Mouse (Mus musculus) layer of hippocampus, adult 18-20 months (tissue): Measurements from ENCODE around the gene Pcsk5. TPM values are rescaled to one million over a fixed set of nuclear protein-coding genes. Genes with fewer than 3 reads are reported as not detected.
A peak's percentile ranks its signal among the peaks of the same experiment; 100 is the strongest.

Source experiments
- DNase-seq, 2 experiments: peaks; one replicate each; pipeline ENCODE4 v3.0.0; 2022; ENCODE audit warnings: low spot score in 2 of 2
- total RNA-seq, 2 experiments: library from RNA; stranded (reverse); gene quantifications; 2 replicates each; pipeline ENCODE4 v1.2.3; 2021

Pcsk5 gene
- total RNA-seq, 2 experiments from 2014 or later, result 10.6 to 12.3 TPM

DNA sequence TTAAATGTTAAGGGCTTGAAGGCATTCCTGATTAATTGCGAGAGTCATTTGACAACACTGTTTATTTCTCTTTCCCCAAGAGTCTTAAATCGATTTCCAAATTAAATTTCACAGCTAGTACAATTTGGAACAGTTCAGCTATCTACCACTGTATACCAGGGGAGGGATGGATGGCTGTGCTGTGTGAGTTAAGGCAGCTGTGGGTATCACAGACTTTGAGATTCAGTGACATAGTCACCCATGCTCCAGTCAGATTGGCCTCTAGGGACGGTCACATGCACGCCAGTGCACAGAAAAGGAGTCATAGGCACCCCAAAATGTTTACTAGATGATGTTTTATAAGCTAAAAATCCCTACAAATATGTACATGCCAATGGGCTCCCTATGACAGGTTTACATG is 260.0 kb downstream of the Pcsk5 start:
- no peak for DNase-seq

GRCm38 (mm10) chr19:17574564-17574963 is 262.9 kb downstream of the Pcsk5 start:
- DNase-seq, result no peak

DNA sequence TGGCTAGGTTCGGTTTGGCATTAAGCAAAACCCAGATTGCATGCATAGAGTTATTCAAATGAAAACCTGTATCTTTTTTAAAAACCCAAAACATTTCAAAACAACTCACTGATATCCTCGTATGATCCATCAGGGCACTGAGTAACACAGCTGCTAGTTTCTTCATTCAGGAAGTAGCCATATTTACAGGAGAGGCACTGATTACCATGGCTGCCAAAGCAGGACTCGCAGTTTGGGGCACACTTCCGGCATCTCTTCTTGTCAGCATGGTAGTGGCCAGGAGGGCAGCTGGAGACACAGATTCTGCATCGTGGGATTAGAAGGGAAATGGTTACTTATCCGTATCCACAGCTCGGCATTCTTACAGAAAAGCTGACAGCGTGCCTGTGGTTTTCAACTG is 265.1 kb downstream of the Pcsk5 start:
- peak in 1 of 2 experiments; percentile 17 for DNase-seq

DNA sequence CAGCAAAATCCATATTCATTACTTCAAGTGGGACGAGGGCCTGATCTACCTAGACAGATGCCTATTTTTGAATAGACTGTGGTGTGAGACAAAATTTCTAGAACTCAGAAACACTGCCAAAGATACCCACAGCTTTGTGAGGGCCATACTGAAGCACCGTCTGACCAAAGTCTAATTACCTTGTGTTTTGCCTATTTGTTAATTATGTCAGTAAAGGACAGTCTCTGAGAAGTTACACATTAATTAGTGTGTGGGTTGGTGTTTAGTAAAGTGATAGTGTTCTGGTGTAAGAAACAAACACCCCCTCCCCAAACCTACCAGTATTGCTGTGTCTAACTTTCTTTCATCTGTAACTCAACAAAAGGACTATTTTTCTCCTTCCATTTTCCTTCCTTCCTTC is 266.5 kb downstream of the Pcsk5 start:
- DNase-seq, result no peak

- DNase-seq, result no peak
These were observed 270.2 kb downstream of the Pcsk5 start for GRCm38 (mm10) chr19:17567264-17567663.

DNA sequence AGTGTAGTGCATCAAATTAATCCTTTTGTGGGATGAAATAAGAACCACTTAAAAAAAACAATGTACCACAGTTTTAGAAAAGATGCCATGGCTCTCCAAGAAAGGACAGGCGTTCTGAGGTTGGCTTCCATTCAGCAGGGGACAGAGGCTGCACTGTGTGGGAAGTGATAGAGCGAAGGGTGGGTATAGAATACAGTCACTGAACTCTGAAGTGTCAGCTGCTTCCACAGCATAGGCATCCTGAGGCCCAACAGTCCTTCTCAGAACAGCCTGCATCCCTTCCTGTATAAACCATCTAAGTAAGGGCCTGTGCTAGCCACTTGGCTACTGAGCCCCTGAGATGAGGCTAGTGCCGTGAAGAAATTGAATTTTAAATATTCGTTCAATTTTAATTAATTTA is 271.3 kb downstream of the Pcsk5 start:
- DNase-seq, result no peak

DNA sequence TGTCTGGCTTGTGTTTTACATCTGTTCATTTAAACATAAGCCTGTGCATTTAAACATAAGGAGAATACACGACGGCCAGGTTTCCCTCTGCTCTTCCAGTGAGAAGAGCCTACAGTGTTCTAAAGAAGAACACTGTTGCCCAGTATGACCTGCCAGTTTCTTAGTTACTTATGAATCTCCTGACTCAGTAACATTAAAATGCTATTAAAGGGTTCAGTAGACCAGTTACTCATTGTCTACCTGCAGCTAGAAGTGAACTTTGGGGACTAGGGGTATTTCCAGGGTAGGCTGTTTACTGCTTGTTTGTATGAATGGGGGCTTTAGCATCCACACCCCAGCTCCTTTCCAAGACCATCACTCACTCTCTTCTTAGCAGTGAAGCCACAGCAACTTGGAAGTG is 278.7 kb downstream of the Pcsk5 start:
- DNase-seq, result no peak

DNA sequence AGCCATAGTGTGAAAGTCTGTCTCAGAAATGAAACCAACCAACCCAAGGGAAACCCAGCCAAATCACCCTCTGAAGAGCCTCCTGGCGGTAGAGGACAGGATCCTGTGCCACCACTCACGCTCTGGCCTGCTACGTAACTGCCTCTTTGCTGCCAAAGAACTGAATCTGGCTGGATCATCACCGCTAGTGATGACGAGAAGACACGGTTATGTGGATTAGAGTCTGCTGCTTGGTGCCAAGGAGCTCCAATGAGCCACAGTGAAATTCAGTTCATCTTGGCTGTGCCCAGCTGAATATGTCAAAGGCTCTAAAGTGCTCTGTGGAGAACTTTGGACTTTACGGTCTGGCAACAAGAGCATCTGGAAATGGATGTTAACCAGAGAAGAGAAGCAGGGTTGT is 282.3 kb downstream of the Pcsk5 start:
- no peak for DNase-seq

- no peak for DNase-seq
These were observed 282.9 kb downstream of the Pcsk5 start for GRCm38 (mm10) chr19:17554571-17554970.

GRCm38 (mm10) chr19:17553396-17554100 is 283.9 kb downstream of the Pcsk5 start:
- DNase-seq, result no peak

GRCm38 (mm10) chr19:17528746-17529532 is 308.5 kb downstream of the Pcsk5 start:
- no peak for DNase-seq

- no peak for DNase-seq
These were observed 311.9 kb downstream of the Pcsk5 start for GRCm38 (mm10) chr19:17525558-17525957.

DNA sequence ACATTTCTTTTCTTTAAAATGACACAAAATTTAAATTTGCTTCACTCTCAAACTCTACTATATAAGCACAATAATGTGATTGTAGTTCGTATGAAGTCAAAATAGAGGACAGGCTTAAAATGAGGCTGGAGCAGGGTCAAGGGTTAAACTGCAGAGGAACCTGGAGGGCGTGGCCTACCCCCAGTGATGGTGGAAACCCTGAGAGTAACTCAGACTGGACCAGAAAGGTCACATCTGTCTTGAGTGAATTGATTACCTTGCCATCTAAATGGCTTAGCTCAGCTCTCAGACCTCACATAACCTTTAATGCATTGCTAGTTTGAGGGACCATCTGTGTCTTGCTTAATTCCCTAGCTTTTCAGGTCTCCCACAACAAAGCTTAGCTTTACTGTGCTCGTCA is 323.0 kb downstream of the Pcsk5 start:
- DNase-seq, result no peak

DNA sequence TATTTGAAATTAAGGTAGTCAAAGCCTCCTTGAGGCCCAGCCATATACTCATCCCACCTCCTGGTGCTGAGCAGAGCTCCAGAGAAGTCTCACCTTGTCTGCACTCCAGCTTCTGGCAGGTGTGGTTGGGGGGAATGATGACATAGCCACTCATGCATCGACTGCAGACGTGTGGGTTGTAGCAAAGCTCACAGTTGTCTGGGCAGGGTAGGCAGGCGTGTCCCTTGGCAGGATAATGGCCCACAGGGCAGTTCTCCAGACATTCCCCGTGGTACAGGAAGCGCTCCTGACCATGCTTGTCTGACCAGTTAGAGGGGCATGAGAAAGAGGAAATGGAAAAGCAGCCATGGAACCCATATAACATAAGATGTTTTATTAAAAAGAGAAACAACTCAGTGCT is 326.1 kb downstream of the Pcsk5 start:
- no peak for DNase-seq

- no peak for DNase-seq
These were observed 333.2 kb downstream of the Pcsk5 start for GRCm38 (mm10) chr19:17504212-17504611.

DNA sequence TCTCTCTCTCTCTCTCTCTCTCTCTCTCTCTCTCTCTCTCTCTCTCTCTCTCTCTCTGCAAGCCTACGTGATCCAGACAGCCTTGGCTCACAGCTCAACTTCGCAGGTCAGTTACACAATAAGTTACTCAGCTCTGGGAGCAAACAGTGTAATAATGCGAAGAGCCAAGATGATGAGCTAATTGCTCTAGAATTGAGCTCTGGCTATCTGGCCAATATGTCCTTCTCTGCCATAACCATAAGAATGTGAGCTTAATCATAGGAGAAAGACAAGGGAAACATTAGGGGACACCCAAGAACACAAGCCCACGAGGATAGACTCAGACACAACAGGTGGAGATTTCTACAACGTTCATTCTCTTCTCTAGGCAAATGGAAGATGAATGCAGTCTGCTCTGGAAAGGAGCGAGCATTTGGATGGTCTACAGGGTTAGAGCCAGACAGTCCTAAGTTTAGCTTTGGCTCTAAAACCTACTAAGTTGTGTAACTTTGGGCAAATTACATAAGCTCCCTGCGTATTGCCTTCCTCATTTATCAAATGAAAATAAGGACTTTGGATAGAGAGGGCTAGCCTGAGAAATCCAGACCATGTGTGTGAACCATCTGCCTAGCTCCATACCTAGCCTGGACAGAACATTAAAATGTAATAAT is 338.7 kb downstream of the Pcsk5 start:
- no peak for DNase-seq

GRCm38 (mm10) chr19:17496131-17496530 is 341.3 kb downstream of the Pcsk5 start:
- peak in 1 of 2 experiments; percentile 63 for DNase-seq

- DNase-seq, result no peak
These were observed 345.4 kb downstream of the Pcsk5 start for GRCm38 (mm10) chr19:17491822-17492544.

GRCm38 (mm10) chr19:17491322-17491721 is 346.1 kb downstream of the Pcsk5 start:
- DNase-seq, result no peak

- no peak for DNase-seq
These were observed 347.6 kb downstream of the Pcsk5 start for GRCm38 (mm10) chr19:17489866-17490141.

- no peak for DNase-seq
These were observed 348.2 kb downstream of the Pcsk5 start for GRCm38 (mm10) chr19:17489041-17489865.
